Mouse (Mus musculus) thymus, postnatal 25 days (tissue): ENCODE measurements around the gene Pax9.

Experiments used
- DNase-seq: peaks from one replicate; pipeline ENCODE4 v3.0.0; 2022

The Pax9 gene

GRCm38 (mm10) chr12:56691427-56692079 lies at the start of gene Pax9:
TSS of gene Pax9 (plus strand) at chr12:56691767.
- DNase-seq, result no peak

- DNase-seq, result no peak
Measured at GRCm38 (mm10) chr12:56669451-56670122, 22.0 kb upstream of the Pax9 start.

GRCm38 (mm10) chr12:56670795-56671194 lies 20.8 kb upstream of the Pax9 start:
- DNase-seq, result no peak

- no peak for DNase-seq
Measured at GRCm38 (mm10) chr12:56674726-56675125, 16.8 kb upstream of the Pax9 start.

- DNase-seq, result no peak
Measured at GRCm38 (mm10) chr12:56677620-56678019, 13.9 kb upstream of the Pax9 start.

GRCm38 (mm10) chr12:56681096-56681811 lies 10.3 kb upstream of the Pax9 start:
- no peak for DNase-seq

GRCm38 (mm10) chr12:56687640-56688481 lies 3.7 kb upstream of the Pax9 start:
- no peak for DNase-seq

- DNase-seq, result no peak
Measured at GRCm38 (mm10) chr12:56688482-56688840, 3.1 kb upstream of the Pax9 start.

GRCm38 (mm10) chr12:56688920-56689319 lies 2.6 kb upstream of the Pax9 start:
- DNase-seq, result no peak

GRCm38 (mm10) chr12:56689331-56689730 lies 2.2 kb upstream of the Pax9 start:
- DNase-seq, result no peak

GRCm38 (mm10) chr12:56689736-56690135 lies 1.8 kb upstream of the Pax9 start:
- no peak for DNase-seq

- no peak for DNase-seq
Measured at GRCm38 (mm10) chr12:56690366-56690765, 1.2 kb upstream of the Pax9 start.

GRCm38 (mm10) chr12:56691001-56691400 lies 566 bp upstream of the Pax9 start:
- DNase-seq, result no peak

- no peak for DNase-seq
Measured at GRCm38 (mm10) chr12:56692536-56692935, 969 bp downstream of the Pax9 start.

- DNase-seq, result no peak
Measured at GRCm38 (mm10) chr12:56693411-56694098, 2.0 kb downstream of the Pax9 start.

GRCm38 (mm10) chr12:56694361-56694760 lies 2.8 kb downstream of the Pax9 start:
- DNase-seq, result no peak

- DNase-seq, result no peak
Measured at GRCm38 (mm10) chr12:56694936-56695335, 3.4 kb downstream of the Pax9 start.

- peak; percentile 12 for DNase-seq
Measured at GRCm38 (mm10) chr12:56695358-56696173, 4.0 kb downstream of the Pax9 start.

GRCm38 (mm10) chr12:56696174-56697010 lies 4.8 kb downstream of the Pax9 start:
- DNase-seq, result no peak

GRCm38 (mm10) chr12:56697011-56697740 lies 5.6 kb downstream of the Pax9 start:
- DNase-seq, result no peak
